Mouse (Mus musculus): ENCODE data around the gene Msrb1. TPM values are rescaled to one million over a fixed set of nuclear protein-coding genes. Genes with fewer than 3 reads are reported as not detected.

Msrb1 gene
- polyA plus RNA-seq, 1 experiment from 2014 or later = 156 TPM

DNA sequence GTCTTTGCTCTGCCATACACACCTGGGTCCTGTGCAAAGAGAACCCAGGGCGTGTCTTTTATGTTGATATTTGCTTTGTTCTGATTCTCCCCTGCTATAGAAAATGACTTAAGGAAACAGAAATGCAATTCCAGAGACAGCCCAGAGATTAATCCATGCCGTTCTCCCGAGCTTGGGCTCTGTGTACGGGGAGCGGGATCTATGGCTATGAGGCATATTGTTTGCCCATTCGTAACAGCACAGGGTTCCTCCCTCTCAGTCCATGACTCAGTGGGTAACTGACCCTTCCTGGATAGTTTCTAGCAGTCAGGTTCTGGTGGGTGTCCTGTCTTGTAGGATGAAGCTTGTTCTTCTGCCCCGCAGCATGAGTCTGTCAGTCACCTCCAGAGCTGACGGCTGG lies 38.7 kb downstream of the Msrb1 start:
- Histone ChIP-seq H3K27ac (no peak overlapping the region), H3K36me3 (ENCODE audit: inconsistent target) (no peaks in the 10 kb centered on the region), H3K4me3 (ENCODE audit: inconsistent target) (no peak overlapping the region), H3K79me2 (ENCODE audit: inconsistent target) (no peaks in the 10 kb centered on the region)
- WGBS (ENCODE audit: missing documents) = 85% methylated on average over 8 of the region's 8 CpGs

DNA sequence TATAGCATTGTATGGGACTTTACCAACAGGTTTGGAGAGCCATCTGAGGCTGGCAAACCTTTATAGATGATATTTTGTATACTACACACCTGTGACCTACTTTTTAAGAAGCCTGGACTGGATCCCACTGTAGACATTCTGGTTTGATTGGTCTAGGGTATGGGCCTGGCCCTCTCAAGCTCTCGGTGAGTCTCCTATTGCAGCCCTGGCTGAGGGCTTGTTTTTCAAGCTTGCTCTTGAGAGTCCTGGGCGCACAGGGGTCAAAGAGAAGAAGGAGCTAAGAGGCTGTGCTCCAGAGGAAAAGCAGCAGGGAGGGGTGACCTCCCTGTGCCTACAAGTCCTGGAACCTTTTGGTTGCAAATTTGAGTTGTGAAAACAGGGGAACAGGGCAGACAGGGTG lies 40.6 kb downstream of the Msrb1 start:
- Histone ChIP-seq H3K4me3 (ENCODE audit: inconsistent target) (no peak overlapping the region), H3K27ac (no peak overlapping the region), H3K79me2 (ENCODE audit: inconsistent target) (no peaks in the 10 kb centered on the region), H3K36me3 (ENCODE audit: inconsistent target) (no peaks in the 10 kb centered on the region)
- 96% methylated on average over 2 of the region's 2 CpGs for WGBS (ENCODE audit: missing documents)

DNA sequence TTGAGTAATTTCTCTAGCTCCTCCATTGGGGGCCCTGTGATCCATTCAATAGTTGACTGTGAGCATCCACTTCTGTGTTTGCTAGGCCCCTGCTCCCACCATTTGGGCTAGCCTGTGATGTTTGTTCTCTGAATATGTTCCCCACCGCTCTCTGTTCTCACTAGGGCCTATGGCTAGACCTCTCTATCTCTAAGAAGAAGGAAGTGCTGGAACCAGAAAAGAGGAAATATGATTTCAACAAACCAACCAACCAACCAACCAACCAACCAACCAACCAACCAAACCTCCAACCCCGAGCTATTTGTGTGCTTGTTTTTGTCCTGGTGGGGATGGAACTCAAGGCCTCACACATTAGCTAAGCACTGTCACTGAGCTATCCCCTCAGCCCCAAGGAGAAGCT lies 44.4 kb downstream of the Msrb1 start:
- Histone ChIP-seq H3K79me2 (ENCODE audit: inconsistent target) (no peaks in the 10 kb centered on the region), H3K36me3 (ENCODE audit: inconsistent target) (no peaks in the 10 kb centered on the region), H3K4me3 (ENCODE audit: inconsistent target) (no peak overlapping the region), H3K27ac (no peak overlapping the region)
- 13% methylated on average over 2 of the region's 2 CpGs for WGBS (ENCODE audit: missing documents)

DNA sequence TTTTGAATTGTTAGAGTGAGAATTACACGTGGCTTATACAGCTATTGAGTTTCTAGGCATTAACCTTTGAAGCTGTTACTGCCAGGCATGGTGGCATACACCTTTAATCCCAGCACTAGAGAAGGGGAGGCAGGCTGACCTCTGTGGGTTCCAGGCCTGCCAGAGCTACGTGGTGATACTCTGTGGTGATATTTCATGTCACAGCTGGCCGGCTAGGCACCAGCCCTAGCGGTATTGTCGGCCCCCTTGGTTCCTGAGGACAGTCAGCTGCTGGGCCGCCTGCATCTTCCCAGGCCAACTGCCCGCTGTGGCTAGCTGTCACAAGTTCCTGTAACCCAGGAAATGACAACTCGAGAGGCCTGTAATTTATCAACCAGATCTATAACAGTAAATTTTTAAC lies 55.7 kb downstream of the Msrb1 start:
- WGBS (ENCODE audit: missing documents) = 45% methylated on average over 8 of the region's 8 CpGs
- H3K79me2 ChIP-seq (ENCODE audit: inconsistent target) = no peaks in the 10 kb centered on the region
- no peak overlapping the region for H3K4me3 ChIP-seq (ENCODE audit: inconsistent target)
- H3K36me3 ChIP-seq (ENCODE audit: inconsistent target) = no peaks in the 10 kb centered on the region
- no peak overlapping the region for H3K27ac ChIP-seq

Other genes with a start within 250 kb of the Msrb1 start
- gene Caskin1, start 248.0 kb upstream of the Msrb1 start, polyA plus RNA-seq (2018) = not detected in 3 replicates
- gene Traf7, start 208.7 kb upstream of the Msrb1 start, polyA plus RNA-seq (2018) = 42.9 to 61.3 TPM (median 48.4 TPM) in 3 replicates
- not detected in 3 replicates for gene Rab26, start 202.4 kb upstream of the Msrb1 start, polyA plus RNA-seq (2018)
- 9.7 to 18.0 TPM (median 16.3 TPM) in 3 replicates for gene Pkd1, start 186.8 kb upstream of the Msrb1 start, polyA plus RNA-seq (2018)
- 33.7 to 43.4 TPM (median 35.5 TPM) in 3 replicates for gene Tsc2, start 104.0 kb upstream of the Msrb1 start, polyA plus RNA-seq (2018)
- 3.1 to 5.8 TPM (median 3.7 TPM) in 3 replicates for gene Nthl1, start 104.0 kb upstream of the Msrb1 start, polyA plus RNA-seq (2018)
- gene Slc9a3r2, start 86.3 kb upstream of the Msrb1 start, polyA plus RNA-seq (2018) = 0.15 TPM in 1 of 3 replicates, not detected in the others
- gene Npw, start 78.2 kb upstream of the Msrb1 start, polyA plus RNA-seq (2018) = not detected in 3 replicates
- gene Zfp598, start 67.0 kb upstream of the Msrb1 start, polyA plus RNA-seq (2018) = 8.0 to 14.3 TPM (median 12.2 TPM) in 3 replicates
- 0.14 to 0.76 TPM (median 0.19 TPM) in 3 replicates for gene Syngr3, start 46.7 kb upstream of the Msrb1 start, polyA plus RNA-seq (2018)
- gene Gfer, start 40.5 kb upstream of the Msrb1 start, polyA plus RNA-seq (2018) = 16.2 to 28.0 TPM (median 20.3 TPM) in 3 replicates
- 0.50 to 3.8 TPM (median 0.72 TPM) in 3 replicates for gene Noxo1, start 40.4 kb upstream of the Msrb1 start, polyA plus RNA-seq (2018)
- gene Tbl3, start 29.0 kb upstream of the Msrb1 start, polyA plus RNA-seq (2018) = 10.6 to 22.6 TPM (median 18.7 TPM) in 3 replicates
- not detected in 3 replicates for gene Rnf151, start 18.6 kb upstream of the Msrb1 start, polyA plus RNA-seq (2018)
- gene Rps2, start 18.5 kb upstream of the Msrb1 start, polyA plus RNA-seq (2018) = 612 to 1,759 TPM (median 1,226 TPM) in 3 replicates
- 128 to 178 TPM (median 156 TPM) in 3 replicates for gene Ndufb10, start 12.2 kb upstream of the Msrb1 start, polyA plus RNA-seq (2018)
- gene Rpl3l, start 8.8 kb upstream of the Msrb1 start, polyA plus RNA-seq (2018) = not detected in 3 replicates
- not detected in 3 replicates for gene Hs3st6, start 16.3 kb downstream of the Msrb1 start, polyA plus RNA-seq (2018)
- not detected in 3 replicates for gene Meiob, start 67.6 kb downstream of the Msrb1 start, polyA plus RNA-seq (2018)
- gene Hagh, start 103.5 kb downstream of the Msrb1 start, polyA plus RNA-seq (2018) = 27.7 to 43.0 TPM (median 28.4 TPM) in 3 replicates
- 6.7 to 11.2 TPM (median 10.4 TPM) in 3 replicates for gene Fahd1, start 113.7 kb downstream of the Msrb1 start, polyA plus RNA-seq (2018)
- gene Igfals, start 129.4 kb downstream of the Msrb1 start, polyA plus RNA-seq (2018) = not detected in 3 replicates
- gene Nubp2, start 149.7 kb downstream of the Msrb1 start, polyA plus RNA-seq (2018) = 22.4 to 61.4 TPM (median 44.7 TPM) in 3 replicates
- 17.0 to 23.2 TPM (median 18.9 TPM) in 3 replicates for gene Spsb3, start 150.0 kb downstream of the Msrb1 start, polyA plus RNA-seq (2018)
- gene Eme2, start 158.4 kb downstream of the Msrb1 start, polyA plus RNA-seq (2018) = 4.6 to 7.3 TPM (median 7.2 TPM) in 3 replicates
- 22.2 to 58.4 TPM (median 43.9 TPM) in 3 replicates for gene Mrps34, start 158.5 kb downstream of the Msrb1 start, polyA plus RNA-seq (2018)
- gene Nme3, start 159.9 kb downstream of the Msrb1 start, polyA plus RNA-seq (2018) = 8.8 to 36.2 TPM (median 19.0 TPM) in 3 replicates
- 14.8 to 33.6 TPM (median 23.5 TPM) in 3 replicates for gene Mapk8ip3, start 200.3 kb downstream of the Msrb1 start, polyA plus RNA-seq (2018)
- gene Jpt2, start 224.0 kb downstream of the Msrb1 start, polyA plus RNA-seq (2018) = 22.2 to 58.8 TPM (median 31.5 TPM) in 3 replicates